Mouse (Mus musculus) CH12F3 (cell line): ENCODE measurements around the gene Sh3bgrl3.

Source experiments
- in situ Hi-C: fragments of 300-500 bp; cut with MboI; formaldehyde crosslinking; loops from 2 replicates; pipeline ENCODE4 v1.14.3; 2020; ENCODE audit warnings: low sequenced_read_pairs

Sh3bgrl3 gene

GRCm38 (mm10) chr4:134129482-134129881, 893 bp upstream of the Sh3bgrl3 start:
- in situ Hi-C loops = no loop called here

DNA sequence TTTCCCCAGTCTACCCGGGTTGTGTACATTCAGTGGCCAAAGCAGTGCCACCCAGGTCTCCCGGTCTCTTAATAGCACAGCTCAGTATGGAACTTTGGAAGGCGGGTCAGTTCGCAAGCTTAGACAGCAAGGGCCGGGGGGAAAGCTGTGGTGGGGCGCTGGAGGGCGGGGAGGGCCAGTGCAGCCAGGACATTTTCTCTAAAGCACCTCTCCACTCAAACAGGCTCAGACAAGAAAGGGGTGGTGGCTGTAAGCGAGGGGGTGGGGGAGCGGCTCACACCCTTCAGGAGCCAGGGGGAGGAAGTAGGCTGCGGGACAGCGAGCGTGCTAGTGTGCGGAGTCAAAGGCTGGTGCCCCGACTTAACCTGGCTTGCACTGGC, 384 bp upstream of the Sh3bgrl3 start:
- in situ Hi-C loops = no loop called here

DNA sequence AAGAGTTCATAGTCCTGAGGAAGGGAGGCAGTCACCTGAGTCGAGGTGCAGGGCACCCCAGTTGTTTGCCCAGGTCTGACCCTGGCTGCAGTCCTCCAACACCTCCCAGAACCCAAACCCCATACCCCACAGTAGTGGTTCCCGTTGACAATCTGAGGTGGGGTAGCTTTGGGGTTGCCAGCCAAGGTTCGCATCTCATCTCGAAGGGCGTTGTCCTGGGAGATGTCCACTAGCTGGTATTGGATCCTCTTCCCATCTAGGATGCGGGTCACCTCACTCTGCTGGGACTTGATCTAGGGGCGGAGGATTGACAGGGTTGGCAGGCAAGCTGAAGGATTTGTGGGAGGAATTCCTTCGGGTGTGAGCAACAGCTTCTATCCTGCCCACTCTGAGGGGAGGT, 796 bp downstream of the Sh3bgrl3 start:
- in situ Hi-C loops = no loop called here

- in situ Hi-C loops = no loop called here
Measured at GRCm38 (mm10) chr4:134127121-134127455, 1.5 kb downstream of the Sh3bgrl3 start.

DNA sequence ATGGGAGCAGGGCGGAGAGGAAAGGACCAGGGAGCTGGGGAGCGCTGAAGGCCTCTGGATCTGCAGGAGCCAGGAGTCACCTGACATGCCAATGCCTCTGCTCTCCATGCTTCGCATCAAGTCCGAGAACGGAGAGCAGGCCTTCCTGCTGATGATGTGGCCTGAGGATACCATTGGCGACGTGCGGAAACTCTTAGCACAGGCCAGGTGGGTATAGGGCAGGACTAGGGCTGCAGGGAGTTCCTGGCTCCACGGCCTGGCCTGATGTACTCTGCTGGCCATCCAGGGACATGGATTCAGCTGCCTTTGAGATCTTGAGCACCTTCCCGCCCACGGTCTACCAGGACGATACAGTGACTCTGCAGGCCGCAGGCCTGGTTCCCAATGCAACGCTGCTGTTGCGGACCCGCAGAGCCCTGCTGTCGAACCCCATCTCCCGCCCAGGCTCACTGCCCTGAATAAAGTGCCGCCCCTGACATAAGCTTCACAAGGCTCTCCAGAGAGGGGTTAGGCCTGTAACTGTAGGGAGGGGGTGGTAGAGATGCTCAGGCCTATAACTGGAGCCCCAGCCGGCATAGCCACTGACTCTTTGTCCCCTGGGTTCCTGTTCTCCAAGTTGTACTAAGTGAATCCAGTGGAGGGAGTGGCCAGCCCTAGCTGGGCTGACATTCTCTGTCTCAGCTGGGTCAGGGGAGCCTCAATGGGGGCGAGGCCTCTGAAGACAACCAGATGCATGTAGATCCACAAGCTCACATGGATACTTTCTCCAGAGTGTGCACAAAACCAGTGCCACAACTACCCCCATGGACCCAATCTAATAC, 2.1 kb downstream of the Sh3bgrl3 start:
- in situ Hi-C loops = no loop called here

DNA sequence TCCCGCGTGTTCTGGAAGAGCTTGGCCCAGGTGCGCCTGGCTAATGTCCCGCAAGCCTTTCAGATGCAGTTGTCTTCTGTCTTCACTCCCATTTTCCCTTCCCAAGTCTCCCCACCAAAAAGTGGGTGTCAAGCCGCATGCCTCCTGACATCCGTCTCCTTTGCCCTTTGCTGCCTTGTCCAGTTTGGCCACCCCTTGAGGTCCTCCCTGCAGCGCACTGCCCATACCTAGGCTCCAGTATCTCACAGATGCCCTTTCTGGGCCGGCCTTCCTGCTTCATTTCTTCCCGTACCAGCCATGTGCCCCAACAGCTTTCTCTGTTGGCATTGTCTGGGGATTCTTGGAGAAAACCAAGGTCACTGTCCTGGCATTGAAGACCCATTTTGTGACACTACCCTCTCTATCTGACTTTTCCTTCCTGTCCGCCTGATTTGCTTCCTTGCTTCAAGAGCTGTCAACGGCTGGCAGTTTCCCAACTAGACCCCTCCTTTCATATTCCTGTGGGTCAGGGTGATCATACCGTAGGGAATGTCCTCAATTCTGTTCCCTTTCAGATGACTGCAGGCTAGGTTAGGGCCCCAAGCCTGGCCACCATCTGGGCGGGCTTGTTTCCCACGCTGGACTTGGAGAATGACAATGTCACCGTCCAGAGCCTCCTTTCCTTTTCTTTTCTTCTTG, 3.1 kb downstream of the Sh3bgrl3 start:
- in situ Hi-C loops = no loop called here

DNA sequence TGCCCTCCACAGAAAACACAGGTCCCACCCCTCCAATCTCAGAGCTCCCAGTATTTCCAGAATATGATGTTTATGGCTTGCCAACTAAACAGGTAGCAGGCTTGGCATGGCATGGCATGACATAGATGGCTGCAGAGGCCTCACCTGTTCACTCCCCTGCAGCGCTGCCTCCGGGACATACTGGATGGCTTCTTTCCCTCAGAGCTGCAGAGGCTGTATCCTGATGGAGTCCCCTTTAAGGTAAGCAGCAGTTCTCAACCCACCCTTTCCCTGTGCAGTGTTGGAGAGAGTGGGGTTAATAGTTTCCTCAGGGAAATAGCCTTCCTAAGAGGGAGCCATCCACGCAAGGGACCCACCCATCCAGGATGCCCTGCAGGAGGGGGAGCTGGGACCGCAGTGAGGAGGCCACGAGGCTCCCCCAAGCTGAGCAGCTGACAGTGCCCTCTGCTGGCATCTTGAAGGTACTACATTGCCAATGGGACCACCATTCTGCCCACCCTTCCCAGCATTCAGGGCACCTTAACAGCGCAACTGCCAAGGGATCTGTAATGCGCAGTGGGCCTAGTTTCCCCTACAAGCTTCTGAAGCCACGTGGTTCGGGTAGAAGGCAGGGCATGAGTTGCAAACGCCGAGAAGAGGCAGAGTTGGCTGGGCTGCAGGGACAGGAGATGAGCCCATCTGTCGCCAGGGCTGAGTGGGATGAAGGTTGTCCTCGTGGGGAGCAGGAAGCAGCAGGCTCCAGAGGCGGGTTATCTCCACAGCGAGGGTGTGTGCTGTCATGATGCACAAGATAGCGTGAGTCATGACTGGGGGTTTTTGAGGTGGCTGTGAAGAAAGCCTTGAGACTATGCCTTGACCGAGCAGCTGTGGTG, 4.7 kb downstream of the Sh3bgrl3 start:
- in situ Hi-C loops = no loop called here

DNA sequence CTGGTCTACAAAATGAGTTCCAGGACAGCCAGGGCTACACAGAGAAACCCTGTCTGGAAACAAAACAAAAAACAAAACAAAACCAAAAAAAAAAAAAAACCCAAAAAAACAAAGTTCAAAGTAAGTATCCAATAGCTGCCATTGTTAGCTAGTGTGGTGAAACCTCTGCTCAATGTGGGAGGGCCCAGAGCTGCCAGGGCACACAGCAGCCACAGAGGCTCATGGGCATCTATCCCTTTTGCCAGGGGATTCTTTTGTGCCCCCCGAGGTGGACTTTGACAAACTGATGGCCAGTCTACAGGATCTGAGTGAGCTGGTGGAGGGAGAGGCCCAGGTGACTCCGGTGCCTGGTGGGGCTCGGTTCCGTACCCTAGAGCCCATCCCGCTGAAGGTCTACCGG, 5.4 kb downstream of the Sh3bgrl3 start:
- in situ Hi-C loops = no loop called here

- in situ Hi-C loops = no loop called here
Measured at GRCm38 (mm10) chr4:134122281-134122680, 6.3 kb downstream of the Sh3bgrl3 start.

GRCm38 (mm10) chr4:134121571-134121970, 7.0 kb downstream of the Sh3bgrl3 start:
- in situ Hi-C loops = no loop called here

DNA sequence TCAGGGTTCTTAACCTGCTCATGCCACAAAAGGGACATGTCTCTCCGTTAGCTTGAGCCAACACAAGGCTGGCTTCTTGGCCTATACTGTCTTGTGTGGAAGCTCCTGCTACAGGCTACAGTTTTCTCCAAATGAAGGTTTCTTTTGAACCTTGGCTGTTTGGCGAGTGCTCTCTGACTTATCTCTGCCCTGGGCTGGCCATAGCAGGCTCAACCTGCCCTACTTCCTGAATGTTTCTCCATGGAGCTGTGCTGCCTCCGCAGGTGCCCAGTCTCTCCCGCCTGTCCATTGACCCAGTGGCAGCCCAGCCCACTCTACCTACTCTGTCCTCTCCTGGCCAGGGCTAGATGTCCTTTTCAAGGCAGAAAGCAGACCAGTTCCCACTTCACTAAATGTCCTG, 7.7 kb downstream of the Sh3bgrl3 start:
- in situ Hi-C loops = no loop called here

DNA sequence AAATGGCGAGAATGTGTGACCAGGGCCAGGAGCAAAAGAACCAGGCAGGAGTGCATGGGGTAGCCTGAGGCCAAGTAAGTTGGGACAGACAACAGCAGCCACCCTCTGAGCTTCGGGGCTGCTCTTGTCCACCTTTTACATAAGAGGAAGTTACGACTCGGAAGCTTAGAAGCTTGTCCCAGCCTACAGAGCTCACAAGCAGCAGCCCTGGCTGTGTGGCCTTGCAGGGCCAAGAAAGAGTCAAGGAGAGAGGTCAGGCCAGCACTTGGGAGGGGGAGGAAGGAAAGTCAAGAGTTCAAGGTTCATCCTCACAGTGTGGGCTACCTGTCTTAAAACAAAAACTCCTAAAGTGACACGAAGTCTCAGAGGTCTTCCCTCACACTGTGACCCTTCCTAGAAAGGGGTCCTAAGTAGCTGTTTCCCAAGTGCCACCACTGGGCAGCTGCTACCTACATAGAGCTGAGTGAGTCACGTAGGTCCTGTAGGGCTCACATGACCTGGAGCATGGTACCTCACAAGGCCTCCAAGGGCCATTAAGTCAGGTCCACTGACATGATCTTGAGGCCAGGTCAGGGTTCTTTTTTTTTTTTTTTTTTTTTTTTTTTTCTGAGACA, 8.3 kb downstream of the Sh3bgrl3 start:
- in situ Hi-C loops = no loop called here

GRCm38 (mm10) chr4:134119644-134120043, 8.9 kb downstream of the Sh3bgrl3 start:
- in situ Hi-C loops = no loop called here

GRCm38 (mm10) chr4:134119042-134119441, 9.5 kb downstream of the Sh3bgrl3 start:
- in situ Hi-C loops = no loop called here

DNA sequence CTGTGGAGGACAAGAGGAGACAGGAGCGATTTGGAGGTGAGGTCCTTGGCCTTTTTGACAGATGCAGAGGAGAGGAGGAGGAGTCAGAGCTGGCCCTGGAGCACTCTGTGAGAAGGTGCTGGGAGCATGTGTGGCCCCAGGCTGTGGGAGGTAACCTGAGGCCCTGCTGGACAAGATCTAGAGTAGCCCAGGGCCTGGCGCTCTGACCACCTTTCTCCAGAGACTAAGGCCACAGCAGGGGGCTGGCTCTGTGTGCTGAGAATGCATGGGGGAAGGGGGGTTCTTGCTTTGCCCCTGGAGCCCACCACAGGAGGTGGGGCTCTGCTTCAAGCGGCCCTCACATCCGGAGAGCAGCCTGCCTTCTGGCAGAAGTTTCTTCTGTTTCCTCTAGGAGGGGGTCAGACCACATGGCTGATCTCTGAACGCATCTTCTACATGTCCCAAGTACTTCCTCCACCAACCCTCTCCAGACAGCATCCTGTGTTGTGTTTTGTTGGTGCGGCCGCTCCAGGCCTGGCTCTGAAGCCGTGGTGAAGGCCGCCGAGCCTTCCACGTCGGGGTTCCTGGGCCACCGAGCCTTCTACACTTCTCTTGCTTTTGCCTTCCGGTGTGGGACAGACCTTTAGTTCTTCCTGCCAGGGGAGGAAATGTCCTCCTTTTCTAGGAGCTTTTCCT, 10.3 kb downstream of the Sh3bgrl3 start:
- in situ Hi-C loops = no loop called here

GRCm38 (mm10) chr4:134117012-134117411, 11.6 kb downstream of the Sh3bgrl3 start:
- in situ Hi-C loops = no loop called here

DNA sequence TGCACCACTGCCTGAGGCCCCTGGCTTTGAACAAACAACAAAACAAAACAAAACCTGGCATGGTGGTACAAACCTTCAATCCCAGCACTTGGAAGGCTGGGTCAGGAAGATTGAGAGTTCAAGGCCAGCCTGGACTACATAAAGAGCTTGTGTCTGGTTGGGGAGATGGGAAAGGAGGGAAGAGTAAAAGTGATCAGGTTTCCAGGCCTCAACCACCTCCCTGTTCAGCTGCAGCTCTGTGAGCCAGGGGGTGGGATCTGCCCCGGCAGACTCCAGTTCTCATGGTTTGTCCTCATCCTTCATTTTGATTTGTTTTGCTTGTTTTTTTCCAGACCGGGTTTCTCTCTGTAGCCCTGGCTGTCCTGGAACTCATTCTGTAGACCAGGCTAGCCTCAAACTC, 12.1 kb downstream of the Sh3bgrl3 start:
- in situ Hi-C loops = no loop called here

DNA sequence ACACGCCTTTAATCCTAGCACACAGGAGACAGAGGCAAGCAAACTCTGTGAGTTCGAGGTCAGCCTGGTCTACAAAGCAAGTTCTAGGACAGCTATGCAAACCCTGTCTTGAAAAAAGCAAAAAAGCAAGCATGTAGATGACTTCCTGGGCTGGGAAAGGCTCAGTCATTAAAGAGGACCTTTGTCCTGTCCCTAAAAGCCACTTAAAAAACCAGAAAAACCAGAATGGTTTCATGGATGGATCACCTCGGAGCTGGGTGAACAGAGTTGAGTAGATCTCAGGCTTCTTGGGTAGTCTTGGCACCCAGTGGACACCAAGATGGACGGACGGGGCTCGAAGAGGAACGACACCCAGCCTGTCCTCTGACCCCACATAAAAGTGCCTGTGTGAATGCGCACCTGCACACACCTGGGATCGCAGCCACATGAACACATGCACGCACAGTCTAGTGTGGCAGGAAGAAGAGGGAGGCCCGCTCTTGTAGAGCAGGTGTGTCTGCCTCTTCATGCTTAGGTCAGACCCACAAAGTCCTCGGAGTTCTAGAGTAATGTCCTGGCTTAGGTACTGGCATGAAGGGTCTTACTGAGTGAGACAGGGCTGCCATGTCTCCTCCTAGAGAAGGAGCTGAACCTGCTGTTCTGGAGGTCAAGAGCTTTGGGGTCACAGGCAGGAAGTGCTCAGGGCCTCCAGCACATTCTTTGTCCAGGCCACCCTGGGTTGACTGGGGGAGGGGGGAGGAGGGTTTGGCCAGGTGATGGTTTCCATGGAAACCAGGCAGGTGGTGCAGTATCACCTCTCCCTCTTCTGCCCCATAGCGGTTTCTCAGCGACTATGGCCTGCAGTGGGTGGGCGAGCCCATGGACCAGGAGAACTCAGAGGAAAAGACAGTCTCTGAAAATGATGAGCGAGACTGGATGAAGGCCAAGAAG, 13.1 kb downstream of the Sh3bgrl3 start:
- in situ Hi-C loops = no loop called here

DNA sequence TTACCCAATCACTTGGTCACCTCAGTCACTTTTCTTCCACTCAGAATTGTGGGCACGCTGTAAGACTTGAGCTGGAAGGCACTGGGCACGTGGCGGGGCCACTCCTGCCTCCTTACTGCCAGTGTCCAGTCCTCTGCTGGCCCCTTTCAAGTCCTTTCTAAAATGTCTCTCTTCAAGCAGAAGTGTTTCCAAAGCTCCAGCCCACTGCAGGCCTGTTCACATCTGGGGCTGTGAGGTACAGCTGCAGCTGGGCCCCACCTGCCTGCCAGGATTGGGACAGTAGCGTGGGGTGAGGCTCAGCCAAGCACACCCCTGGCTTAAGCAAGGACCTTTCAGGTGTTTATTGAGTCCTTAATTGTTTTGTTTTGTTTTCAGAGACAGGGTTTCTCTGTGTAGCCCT, 14.6 kb downstream of the Sh3bgrl3 start:
- in situ Hi-C loops = no loop called here
